Mouse (Mus musculus) heart, postnatal 0 days (tissue): Measurements from ENCODE around the gene Ppp2r1b.

Experiments
- CTCF ChIP-seq: IDR thresholded peaks from 2 replicates; pipeline ENCODE4 v1.5.1; 2016; ENCODE audit warnings: antibody characterized with exemption, control low read depth, low read depth
- EP300 ChIP-seq: IDR thresholded peaks from 2 replicates; pipeline ENCODE4 v1.6.1; 2016; ENCODE audit warnings: antibody characterized with exemption, low read depth

GRCm38 (mm10) chr9:50929986-50930385 lies 84.9 kb downstream of the Ppp2r1b start:
- no peak for TF ChIP-seq CTCF
- TF ChIP-seq EP300 = no peak
